Mouse (Mus musculus): ENCODE data around the gene Ralgapa2. TPM values are rescaled to one million over a fixed set of nuclear protein-coding genes. Genes with fewer than 3 reads are reported as not detected.

The Ralgapa2 gene
- total RNA-seq, 2 experiments from 2014 or later: 19.0 to 21.3 TPM

- no peak for DNase-seq (ENCODE audit: low spot score in 2 of 2)
These were observed 249.9 kb downstream of the Ralgapa2 start for GRCm38 (mm10) chr2:146262215-146262614.

- no peak for DNase-seq (ENCODE audit: low spot score in 2 of 2)
These were observed 251.0 kb downstream of the Ralgapa2 start for GRCm38 (mm10) chr2:146261146-146261545.

GRCm38 (mm10) chr2:146259787-146260560, 252.2 kb downstream of the Ralgapa2 start:
- DNase-seq (ENCODE audit: low spot score in 2 of 2): no peak

- DNase-seq (ENCODE audit: low spot score in 2 of 2): peak; percentile 44 to 64
These were observed 253.2 kb downstream of the Ralgapa2 start for GRCm38 (mm10) chr2:146258736-146259469.

- no peak for DNase-seq (ENCODE audit: low spot score in 2 of 2)
These were observed 254.5 kb downstream of the Ralgapa2 start for GRCm38 (mm10) chr2:146257609-146258008.

- no peak for DNase-seq (ENCODE audit: low spot score in 2 of 2)
These were observed 255.1 kb downstream of the Ralgapa2 start for GRCm38 (mm10) chr2:146257037-146257436.

GRCm38 (mm10) chr2:146256321-146256875, 255.7 kb downstream of the Ralgapa2 start:
- DNase-seq (ENCODE audit: low spot score in 2 of 2): no peak

GRCm38 (mm10) chr2:146255636-146256035, 256.5 kb downstream of the Ralgapa2 start:
- DNase-seq (ENCODE audit: low spot score in 2 of 2): no peak

- no peak for DNase-seq (ENCODE audit: low spot score in 2 of 2)
These were observed 257.8 kb downstream of the Ralgapa2 start for GRCm38 (mm10) chr2:146254387-146254786.

GRCm38 (mm10) chr2:146250236-146250904, 261.8 kb downstream of the Ralgapa2 start:
- no peak for DNase-seq (ENCODE audit: low spot score in 2 of 2)

GRCm38 (mm10) chr2:146249033-146249432, 263.1 kb downstream of the Ralgapa2 start:
- DNase-seq (ENCODE audit: low spot score in 2 of 2): no peak

- DNase-seq (ENCODE audit: low spot score in 2 of 2): no peak
These were observed 264.6 kb downstream of the Ralgapa2 start for GRCm38 (mm10) chr2:146247576-146247975.

- no peak for DNase-seq (ENCODE audit: low spot score in 2 of 2)
These were observed 265.6 kb downstream of the Ralgapa2 start for GRCm38 (mm10) chr2:146246409-146247075.

- no peak for DNase-seq (ENCODE audit: low spot score in 2 of 2)
These were observed 266.7 kb downstream of the Ralgapa2 start for GRCm38 (mm10) chr2:146245401-146245800.

GRCm38 (mm10) chr2:146244049-146244448, 268.1 kb downstream of the Ralgapa2 start:
- no peak for DNase-seq (ENCODE audit: low spot score in 2 of 2)

GRCm38 (mm10) chr2:146239196-146239747, 272.9 kb downstream of the Ralgapa2 start:
- no peak for DNase-seq (ENCODE audit: low spot score in 2 of 2)

GRCm38 (mm10) chr2:146231485-146231884, 280.7 kb downstream of the Ralgapa2 start:
- DNase-seq (ENCODE audit: low spot score in 2 of 2): no peak

- DNase-seq (ENCODE audit: low spot score in 2 of 2): no peak
These were observed 283.7 kb downstream of the Ralgapa2 start for GRCm38 (mm10) chr2:146228435-146228834.

- no peak for DNase-seq (ENCODE audit: low spot score in 2 of 2)
These were observed 284.5 kb downstream of the Ralgapa2 start for GRCm38 (mm10) chr2:146227646-146228045.

- no peak for DNase-seq (ENCODE audit: low spot score in 2 of 2)
These were observed 285.7 kb downstream of the Ralgapa2 start for GRCm38 (mm10) chr2:146226484-146226883.

- no peak for DNase-seq (ENCODE audit: low spot score in 2 of 2)
These were observed 286.3 kb downstream of the Ralgapa2 start for GRCm38 (mm10) chr2:146225818-146226217.

Measured in layer of hippocampus, adult 18-20 months (tissue).